Mouse (Mus musculus): ENCODE data around the gene Sspn. TPM values are rescaled to one million over a fixed set of nuclear protein-coding genes. Genes with fewer than 3 reads are reported as not detected.

Sspn gene
- polyA plus RNA-seq, 1 experiment, result 4.7 TPM

- Histone ChIP-seq H3K27me3 (ENCODE audit: control insufficient read depth, insufficient read depth, insufficient read length) (no peaks in the 10 kb centered on the region), H3ac (ENCODE audit: control insufficient read depth, insufficient read length, low read depth) (no peak overlapping the region), H3K36me3 (ENCODE audit: control insufficient read depth, insufficient read depth) (no peaks in the 10 kb centered on the region), H3K4me3 (ENCODE audit: insufficient read depth, poor library complexity, severe bottlenecking) (no peak overlapping the region), H3K79me2 (ENCODE audit: control insufficient read depth, insufficient read depth) (no peaks in the 10 kb centered on the region), H3K79me3 (ENCODE audit: low read depth) (no peaks in the 10 kb centered on the region)
- TF ChIP-seq MAX (IDR thresholded peaks at IDR 0.05) (no peak), CTCF (IDR thresholded peaks at IDR 0.05; ENCODE audit: control insufficient read depth, insufficient read depth, insufficient read length) (no peak), MYOG (IDR thresholded peaks at IDR 0.05; ENCODE audit: control insufficient read depth, extremely low read depth, insufficient read length) (no peak), MYOD1 (IDR thresholded peaks at IDR 0.05; ENCODE audit: control insufficient read depth, insufficient read length, low read depth) (no peak)
Observed at GRCm38 (mm10) chr6:145887719-145888118, 43.7 kb upstream of the Sspn start.

GRCm38 (mm10) chr6:145891951-145892350 lies 39.5 kb upstream of the Sspn start:
- Histone ChIP-seq H3K79me3 (ENCODE audit: low read depth) (no peaks in the 10 kb centered on the region), H3K79me2 (ENCODE audit: control insufficient read depth, insufficient read depth) (no peaks in the 10 kb centered on the region), H3K36me3 (ENCODE audit: control insufficient read depth, insufficient read depth) (no peaks in the 10 kb centered on the region), H3ac (ENCODE audit: control insufficient read depth, insufficient read length, low read depth) (no peak overlapping the region), H3K27me3 (ENCODE audit: control insufficient read depth, insufficient read depth, insufficient read length) (no peaks in the 10 kb centered on the region), H3K4me3 (ENCODE audit: insufficient read depth, poor library complexity, severe bottlenecking) (no peak overlapping the region)
- no peak for TF ChIP-seq CEBPB (IDR thresholded peaks at IDR 0.05; ENCODE audit: low read depth)
- no peak for TF ChIP-seq CTCF (IDR thresholded peaks at IDR 0.05; ENCODE audit: control insufficient read depth, insufficient read depth, insufficient read length)
- TF ChIP-seq USF1 (IDR thresholded peaks at IDR 0.05; ENCODE audit: low read depth), result no peak
- TF ChIP-seq MYOG (IDR thresholded peaks at IDR 0.05; ENCODE audit: control insufficient read depth, extremely low read depth, insufficient read length), result no peak
- no peak for TF ChIP-seq MAX (IDR thresholded peaks at IDR 0.05)
- no peak for TF ChIP-seq FOSL1 (IDR thresholded peaks at IDR 0.05; ENCODE audit: insufficient read depth, low read length, poor library complexity, severe bottlenecking)
- no peak for TF ChIP-seq MYOD1 (IDR thresholded peaks at IDR 0.05; ENCODE audit: control insufficient read depth, insufficient read length, low read depth)

- H3K4me3 ChIP-seq (ENCODE audit: insufficient read depth, poor library complexity, severe bottlenecking), result no peak overlapping the region
- no peaks in the 10 kb centered on the region for H3K27me3 ChIP-seq (ENCODE audit: control insufficient read depth, insufficient read depth, insufficient read length)
- no peaks in the 10 kb centered on the region for H3K36me3 ChIP-seq (ENCODE audit: control insufficient read depth, insufficient read depth)
- H3K79me3 ChIP-seq (ENCODE audit: low read depth), result no peaks in the 10 kb centered on the region
- no peak overlapping the region for H3ac ChIP-seq (ENCODE audit: control insufficient read depth, insufficient read length, low read depth)
- no peak for TF ChIP-seq FOSL1 (IDR thresholded peaks at IDR 0.05; ENCODE audit: insufficient read depth, low read length, poor library complexity, severe bottlenecking)
- no peak for TF ChIP-seq CEBPB (IDR thresholded peaks at IDR 0.05; ENCODE audit: low read depth)
- TF ChIP-seq USF1 (IDR thresholded peaks at IDR 0.05; ENCODE audit: low read depth), result no peak
- no peaks in the 10 kb centered on the region for H3K79me2 ChIP-seq (ENCODE audit: control insufficient read depth, insufficient read depth)
Observed at GRCm38 (mm10) chr6:145892381-145893265, 38.8 kb upstream of the Sspn start.

DNA sequence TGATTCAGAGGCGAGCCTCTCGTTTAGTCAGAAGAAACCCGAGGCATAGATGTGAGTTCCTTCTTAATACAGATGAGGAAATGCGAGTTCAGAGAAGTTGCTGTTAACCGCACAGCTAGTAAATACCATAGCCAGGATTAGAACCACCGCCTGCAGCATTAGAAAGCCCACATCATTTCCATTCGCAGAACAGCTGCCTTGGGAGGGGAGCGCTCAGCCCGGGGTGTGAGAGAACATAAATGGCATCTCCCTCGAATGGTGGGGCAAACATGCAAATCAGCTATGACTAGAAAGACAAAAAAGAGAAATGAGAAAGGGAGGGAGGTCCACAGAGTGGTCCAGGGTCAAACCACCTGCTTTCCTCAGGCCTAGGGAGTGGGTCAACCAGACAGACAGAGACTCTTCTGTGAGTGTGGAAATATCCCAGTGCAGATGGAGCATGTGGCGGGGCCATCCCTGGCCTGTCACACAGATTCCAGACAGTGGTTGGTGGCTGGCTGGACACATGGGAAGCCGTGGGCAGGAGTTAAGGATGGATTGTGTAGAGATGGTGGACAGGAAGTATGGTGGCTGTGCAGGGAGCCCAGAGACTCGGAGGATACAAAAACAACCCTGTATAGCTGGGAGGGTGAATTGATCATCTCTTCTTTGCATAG lies 37.9 kb upstream of the Sspn start:
- Histone ChIP-seq H3K36me3 (ENCODE audit: control insufficient read depth, insufficient read depth) (no peaks in the 10 kb centered on the region), H3K79me2 (ENCODE audit: control insufficient read depth, insufficient read depth) (no peaks in the 10 kb centered on the region), H3ac (ENCODE audit: control insufficient read depth, insufficient read length, low read depth) (no peak overlapping the region), H3K27me3 (ENCODE audit: control insufficient read depth, insufficient read depth, insufficient read length) (no peaks in the 10 kb centered on the region), H3K4me3 (ENCODE audit: insufficient read depth, poor library complexity, severe bottlenecking) (no peak overlapping the region), H3K79me3 (ENCODE audit: low read depth) (no peaks in the 10 kb centered on the region)
- no peak for TF ChIP-seq MAX (IDR thresholded peaks at IDR 0.05)
- TF ChIP-seq MYOD1 (IDR thresholded peaks at IDR 0.05; ENCODE audit: control insufficient read depth, insufficient read length, low read depth), result no peak
- no peak for TF ChIP-seq CTCF (IDR thresholded peaks at IDR 0.05; ENCODE audit: control insufficient read depth, insufficient read depth, insufficient read length)
- no peak for TF ChIP-seq CEBPB (IDR thresholded peaks at IDR 0.05; ENCODE audit: low read depth)
- TF ChIP-seq FOSL1 (IDR thresholded peaks at IDR 0.05; ENCODE audit: insufficient read depth, low read length, poor library complexity, severe bottlenecking), result no peak
- no peak for TF ChIP-seq MYOG (IDR thresholded peaks at IDR 0.05; ENCODE audit: control insufficient read depth, extremely low read depth, insufficient read length)
- no peak for TF ChIP-seq USF1 (IDR thresholded peaks at IDR 0.05; ENCODE audit: low read depth)

DNA sequence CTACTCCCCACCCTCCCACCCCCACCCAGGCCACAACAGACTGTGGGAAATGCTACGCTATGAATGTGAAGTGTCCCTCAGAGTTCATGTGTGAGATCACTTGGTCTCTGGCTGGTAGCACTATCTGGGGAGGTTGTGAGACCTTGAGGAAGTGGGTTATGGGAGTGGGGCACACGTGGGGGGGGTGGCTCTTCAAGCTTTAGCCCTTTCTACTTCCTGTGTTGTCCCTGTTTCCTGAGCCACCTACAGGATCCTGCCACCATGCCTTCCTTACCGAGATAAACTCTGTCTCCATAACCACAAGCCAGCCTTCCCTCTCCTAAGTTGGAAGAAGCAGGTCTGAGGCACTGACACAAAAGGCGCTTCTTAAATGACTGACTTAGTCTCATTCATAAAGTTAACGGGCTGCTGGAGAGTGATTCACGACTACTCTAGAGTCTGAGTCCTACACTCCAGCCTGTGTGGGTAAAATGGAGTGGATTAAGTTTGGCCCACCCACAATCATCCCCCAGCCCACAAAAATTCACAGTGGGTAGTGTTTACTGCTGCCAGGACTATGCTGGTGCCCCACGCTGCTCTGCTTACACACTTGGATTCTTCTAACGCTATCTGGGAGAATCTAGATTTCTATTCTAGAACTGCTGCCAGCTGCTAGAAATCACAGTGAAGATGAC lies 36.6 kb upstream of the Sspn start:
- H3K4me3 ChIP-seq (ENCODE audit: insufficient read depth, poor library complexity, severe bottlenecking), result no peak overlapping the region
- no peaks in the 10 kb centered on the region for H3K36me3 ChIP-seq (ENCODE audit: control insufficient read depth, insufficient read depth)
- H3K79me2 ChIP-seq (ENCODE audit: control insufficient read depth, insufficient read depth), result no peaks in the 10 kb centered on the region
- H3K79me3 ChIP-seq (ENCODE audit: low read depth), result no peaks in the 10 kb centered on the region
- no peak for TF ChIP-seq MYOG (IDR thresholded peaks at IDR 0.05; ENCODE audit: control insufficient read depth, extremely low read depth, insufficient read length)
- TF ChIP-seq CTCF (IDR thresholded peaks at IDR 0.05; ENCODE audit: control insufficient read depth, insufficient read depth, insufficient read length), result no peak
- no peak for TF ChIP-seq USF1 (IDR thresholded peaks at IDR 0.05; ENCODE audit: low read depth)
- no peak for TF ChIP-seq CEBPB (IDR thresholded peaks at IDR 0.05; ENCODE audit: low read depth)
- no peak for TF ChIP-seq FOSL1 (IDR thresholded peaks at IDR 0.05; ENCODE audit: insufficient read depth, low read length, poor library complexity, severe bottlenecking)
- TF ChIP-seq MYOD1 (IDR thresholded peaks at IDR 0.05; ENCODE audit: control insufficient read depth, insufficient read length, low read depth), result no peak
- no peaks in the 10 kb centered on the region for H3K27me3 ChIP-seq (ENCODE audit: control insufficient read depth, insufficient read depth, insufficient read length)
- H3ac ChIP-seq (ENCODE audit: control insufficient read depth, insufficient read length, low read depth), result no peak overlapping the region

Data from C2C12 (cell line).